Mouse (Mus musculus) ES-Bruce4 (cell line): ENCODE measurements at regions not wholly inside any gene's neighbourhood (a gene's known extent, or its start where the extent isn't known, plus 50 kb on each side); places are given as distances from the start of the nearest gene placed in this dataset.

Experiments used
- CTCF ChIP-seq: IDR thresholded peaks from one replicate; pipeline ENCODE4 v1.8.1; 2011; ENCODE audit warnings: low read depth, low read length
- EP300 ChIP-seq: IDR thresholded peaks from 2 replicates; pipeline ENCODE4 v1.6.1; 2011; ENCODE audit warnings: low read depth, low read length; ENCODE audit not compliant: insufficient read depth
- POLR2A ChIP-seq: IDR thresholded peaks from one replicate; pipeline ENCODE4 v1.8.1; 2011; ENCODE audit warnings: low read length; ENCODE audit not compliant: insufficient read depth

DNA sequence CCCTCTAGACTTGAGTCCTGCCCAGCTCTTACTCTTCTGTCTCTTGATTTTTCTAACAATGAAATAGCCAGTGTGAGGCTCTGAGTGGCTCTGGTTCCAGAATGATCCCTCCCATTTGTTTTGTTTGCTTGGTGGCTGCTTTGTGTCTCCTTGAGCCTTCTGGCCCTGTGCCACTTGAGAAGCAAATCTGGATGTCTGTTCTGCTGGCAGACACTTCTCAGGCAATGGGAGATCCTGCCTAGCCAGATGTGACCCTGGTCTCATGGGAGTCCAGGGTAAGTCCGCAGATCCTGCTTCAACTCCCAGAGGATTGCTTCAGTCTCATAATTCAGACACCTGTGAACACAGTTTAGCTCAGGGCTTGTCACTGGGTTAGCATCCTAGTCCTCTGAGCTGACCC, 181.8 kb upstream of the Podxl start:
- TF ChIP-seq CTCF: no peak
- TF ChIP-seq EP300: no peak
- no peak for TF ChIP-seq POLR2A
